ENCODE assay signal across 12 mouse cellular contexts in genomic region chr13:45778171-45778570, GRCm38 (mm10).
DNase-seq lines count a peak whose midpoint lies in the region; ATAC-seq lines count a peak whose summit lies in the region.
"Had no signal": no experiment of that assay in that cellular context is flagged by ENCODE, and none has a peak within 500 bp of the region (broad histone marks: within the 10 kb centered on the region; RNA-seq: fewer than 3 reads in every experiment).

No protein-coding gene starts in this region.

- peaks cover 4% of the 10 kb centered on the region; the same call in 1 of the 2 replicates for H3K4me1 ChIP-seq in kidney, embryonic 16.5 days (ENCODE audit: insufficient read depth, low read length)
- peaks cover 16% of the 10 kb centered on the region for H3K4me1 ChIP-seq in forebrain, embryonic 16.5 days (replicated peaks; ENCODE audit: control insufficient read depth, insufficient read depth, low read length)
- peaks cover 10% of the 10 kb centered on the region; the same call in 1 of the 2 replicates for H3K4me1 ChIP-seq in limb, embryonic 15.5 days
- H3K4me1 ChIP-seq: intestine, embryonic 15.5 days had no signal

- no peak overlapping the region for H3K9ac ChIP-seq in kidney, embryonic 16.5 days (replicated peaks; ENCODE audit: low read length)
- no peak overlapping the region for H3K9ac ChIP-seq in forebrain, embryonic 16.5 days (replicated peaks; ENCODE audit: low read depth, low read length)
- H3K9ac ChIP-seq in limb, embryonic 15.5 days, result no peak overlapping the region
- H3K9ac ChIP-seq: intestine, embryonic 15.5 days had no signal

- WGBS in kidney, embryonic 16.5 days, result 29% methylated on average over 9 of the region's 9 CpGs
- 16% methylated on average over 9 of the region's 9 CpGs for WGBS in forebrain, embryonic 16.5 days
- WGBS in limb, embryonic 15.5 days, result 22% methylated on average over 9 of the region's 9 CpGs

- H3K36me3 ChIP-seq in kidney, embryonic 16.5 days (ENCODE audit: insufficient read depth, low read length), result no peaks in the 10 kb centered on the region
- H3K36me3 ChIP-seq in forebrain, embryonic 16.5 days (ENCODE audit: control insufficient read depth, insufficient read depth), result no peaks in the 10 kb centered on the region
- no peaks in the 10 kb centered on the region for H3K36me3 ChIP-seq in limb, embryonic 15.5 days
- H3K36me3 ChIP-seq: intestine, embryonic 15.5 days had no signal

- no peak overlapping the region for H3K4me3 ChIP-seq in kidney, embryonic 16.5 days (ENCODE audit: low read length)
- no peak overlapping the region for H3K4me3 ChIP-seq in forebrain, embryonic 16.5 days (replicated peaks; ENCODE audit: low read length)
- H3K4me3 ChIP-seq in limb, embryonic 15.5 days, result no peak overlapping the region
- H3K4me3 ChIP-seq: intestine, embryonic 15.5 days had no signal

- H3K27me3 ChIP-seq in kidney, embryonic 16.5 days (ENCODE audit: insufficient read depth, low read length), result no peaks in the 10 kb centered on the region
- H3K27me3 ChIP-seq in forebrain, embryonic 16.5 days (replicated peaks; ENCODE audit: control insufficient read depth, insufficient read depth, low read length), result no peaks in the 10 kb centered on the region
- H3K27me3 ChIP-seq in limb, embryonic 15.5 days, result no peaks in the 10 kb centered on the region
- H3K27me3 ChIP-seq: intestine, embryonic 15.5 days had no signal

- peak overlapping the region; percentile 11; the same call in 1 of the 2 replicates for H3K27ac ChIP-seq in kidney, embryonic 16.5 days (ENCODE audit: low read length)
- peak overlapping the region; percentile 39; the same call in 1 of the 2 replicates for H3K27ac ChIP-seq in forebrain, embryonic 16.5 days (ENCODE audit: low read length)
- H3K27ac ChIP-seq in limb, embryonic 15.5 days, result peak overlapping the region; percentile 48
- H3K27ac ChIP-seq: intestine, embryonic 15.5 days had no signal

- DNase-seq in kidney, adult 8-10 months, result no peak
- peak; percentile 23 for DNase-seq in embryo, embryonic 10 days (ENCODE audit: low spot score)
- DNase-seq in urinary bladder, postnatal 25 days (ENCODE audit: low spot score), result no peak
- DNase-seq in testis, postnatal 14 days (ENCODE audit: low spot score), result no peak
- DNase-seq: adrenal gland, adult 8-10 months; cerebellum, adult 11 months; gastrocnemius, postnatal 10 days had no signal

- ATAC-seq in kidney, embryonic 16.5 days (ENCODE audit: low FRiP score, low TSS enrichment), result no peak
- no peak for ATAC-seq in forebrain, embryonic 16.5 days
- no peak for ATAC-seq in limb, embryonic 15.5 days (ENCODE audit: insufficient number of reproducible peaks, low FRiP score, low TSS enrichment, low read depth)
- ATAC-seq in CD4-positive, CD25-positive, alpha-beta regulatory T cell, adult 4 months, result no peak
- ATAC-seq: intestine, embryonic 15.5 days had no signal

- H3K9me3 ChIP-seq in kidney, embryonic 16.5 days (ENCODE audit: low read length), result no peaks in the 10 kb centered on the region; the same call in 1 of the 2 replicates
- H3K9me3 ChIP-seq in forebrain, embryonic 16.5 days (ENCODE audit: control insufficient read depth, low read length), result 0 out of 2 replicates have a peak, but pooled peaks cover 4% of the 10 kb centered on the region
- no peaks in the 10 kb centered on the region for H3K9me3 ChIP-seq in limb, embryonic 15.5 days
- H3K9me3 ChIP-seq: intestine, embryonic 15.5 days had no signal

- H3K4me2 ChIP-seq in kidney, embryonic 16.5 days (replicated peaks; ENCODE audit: low read depth, low read length), result no peak overlapping the region
- no peak overlapping the region for H3K4me2 ChIP-seq in forebrain, embryonic 16.5 days (ENCODE audit: low read length)
- no peak overlapping the region for H3K4me2 ChIP-seq in limb, embryonic 15.5 days
- H3K4me2 ChIP-seq: intestine, embryonic 15.5 days had no signal
